Mouse (Mus musculus): ENCODE data around the gene Gm10721.
"Not testable (repeated sequence)": the region's sequence is repeated elsewhere in the genome, so short reads cannot be mapped to it uniquely, and the experiment has no call there.

Gene Gm10721

GRCm38 (mm10) chr9:3012733-3013279, at the start of gene Gm10721:
Gene Gm10721, plus strand, starts transcription at chr9:3013140.
- not testable (repeated sequence) for DNase-seq (ENCODE audit: low spot score)

GRCm38 (mm10) chr9:3000445-3000972, 12.4 kb upstream of the Gm10721 start, which contains the start of gene Gm10722:
Gene Gm10722, plus strand, starts transcription at chr9:3000922.
- DNase-seq (ENCODE audit: low spot score), result peak; percentile 26

- not testable (repeated sequence) for DNase-seq (ENCODE audit: low spot score)
Observed at GRCm38 (mm10) chr9:3001006-3001405, 11.9 kb upstream of the Gm10721 start.

- peak; percentile 25 for DNase-seq (ENCODE audit: low spot score)
Observed at GRCm38 (mm10) chr9:3001948-3002659, 10.8 kb upstream of the Gm10721 start.

- not testable (repeated sequence) for DNase-seq (ENCODE audit: low spot score)
Observed at GRCm38 (mm10) chr9:3002794-3003396, 10.0 kb upstream of the Gm10721 start, which contains the start of gene Gm11168. Gene Gm11168, plus strand, starts transcription at chr9:3003346.

- not testable (repeated sequence) for DNase-seq (ENCODE audit: low spot score)
Observed at GRCm38 (mm10) chr9:3006179-3006578, 6.8 kb upstream of the Gm10721 start.

GRCm38 (mm10) chr9:3006636-3007035, 6.3 kb upstream of the Gm10721 start:
- DNase-seq (ENCODE audit: low spot score), result not testable (repeated sequence)

- DNase-seq (ENCODE audit: low spot score), result peak; percentile 5
Observed at GRCm38 (mm10) chr9:3007272-3007671, 5.7 kb upstream of the Gm10721 start.

- not testable (repeated sequence) for DNase-seq (ENCODE audit: low spot score)
Observed at GRCm38 (mm10) chr9:3009331-3009730, 3.6 kb upstream of the Gm10721 start.

GRCm38 (mm10) chr9:3012054-3012621, 802 bp upstream of the Gm10721 start:
- not testable (repeated sequence) for DNase-seq (ENCODE audit: low spot score)

- DNase-seq (ENCODE audit: low spot score), result not testable (repeated sequence)
Observed at GRCm38 (mm10) chr9:3015354-3015753, 2.4 kb downstream of the Gm10721 start, which contains the start of gene Gm10720. Gene Gm10720, plus strand, starts transcription at chr9:3015654.

- not testable (repeated sequence) for DNase-seq (ENCODE audit: low spot score)
Observed at GRCm38 (mm10) chr9:3015896-3016295, 3.0 kb downstream of the Gm10721 start.

- DNase-seq (ENCODE audit: low spot score), result not testable (repeated sequence)
Observed at GRCm38 (mm10) chr9:3017108-3017507, 4.2 kb downstream of the Gm10721 start, which contains the start of gene Gm10719. Gene Gm10719, plus strand, starts transcription at chr9:3017408.

- not testable (repeated sequence) for DNase-seq (ENCODE audit: low spot score)
Observed at GRCm38 (mm10) chr9:3018944-3019343, 6.0 kb downstream of the Gm10721 start.

- DNase-seq (ENCODE audit: low spot score), result not testable (repeated sequence)
Observed at GRCm38 (mm10) chr9:3019835-3020727, 7.1 kb downstream of the Gm10721 start.

GRCm38 (mm10) chr9:3022316-3023008, 9.5 kb downstream of the Gm10721 start:
- DNase-seq (ENCODE audit: low spot score), result peak; percentile 1

- DNase-seq (ENCODE audit: low spot score), result not testable (repeated sequence)
Observed at GRCm38 (mm10) chr9:3023312-3023984, 10.5 kb downstream of the Gm10721 start, which contains the start of gene Gm10718. Gene Gm10718, plus strand, starts transcription at chr9:3023547.

GRCm38 (mm10) chr9:3023985-3024648, 11.2 kb downstream of the Gm10721 start:
- DNase-seq (ENCODE audit: low spot score), result not testable (repeated sequence)

GRCm38 (mm10) chr9:3024912-3025467, 12.1 kb downstream of the Gm10721 start, which contains the start of gene Gm10717:
Gene Gm10717, plus strand, starts transcription at chr9:3025417.
- DNase-seq (ENCODE audit: low spot score), result not testable (repeated sequence)
